Mouse (Mus musculus): ENCODE measurements around the gene Esrp2.

DNA sequence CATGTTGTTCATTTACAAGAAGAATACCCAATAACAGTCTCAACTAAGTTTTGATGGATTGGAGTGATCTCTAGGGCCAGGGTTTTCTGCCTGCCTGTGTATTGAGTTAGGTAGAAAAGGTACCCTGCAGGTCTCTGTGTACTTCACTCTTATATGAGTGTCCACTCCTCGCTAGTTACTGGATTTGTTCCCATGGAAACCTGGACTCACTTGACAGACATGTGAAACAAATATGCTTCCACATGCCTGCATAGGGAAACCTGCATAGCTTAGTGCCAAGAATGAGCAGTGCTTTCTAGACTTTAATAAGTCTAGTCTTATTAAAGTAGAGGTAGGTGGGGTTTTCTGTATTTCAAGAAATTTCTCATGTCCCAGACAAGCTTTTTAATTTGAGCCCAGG lies 40.1 kb upstream of the Esrp2 start:
- TF ChIP-seq GATA1 (IDR thresholded peaks at IDR 0.05; ENCODE audit: low read length) (no peak), TAL1 (IDR thresholded peaks at IDR 0.05; ENCODE audit: low read length) (no peak)
